Mouse (Mus musculus): Measurements from ENCODE around the gene Cdh4. TPM values are rescaled to one million over a fixed set of nuclear protein-coding genes. Genes with fewer than 3 reads are reported as not detected.

The Cdh4 gene
- polyA plus RNA-seq (2012; rRNA removed) (0.07 and 0.13 TPM in 2 replicates), polyA plus RNA-seq (2014; fragmentation: Nextera tagmentation; extraction: Ambion mirVana) (0.09 and 0.19 TPM in 2 replicates)

DNA sequence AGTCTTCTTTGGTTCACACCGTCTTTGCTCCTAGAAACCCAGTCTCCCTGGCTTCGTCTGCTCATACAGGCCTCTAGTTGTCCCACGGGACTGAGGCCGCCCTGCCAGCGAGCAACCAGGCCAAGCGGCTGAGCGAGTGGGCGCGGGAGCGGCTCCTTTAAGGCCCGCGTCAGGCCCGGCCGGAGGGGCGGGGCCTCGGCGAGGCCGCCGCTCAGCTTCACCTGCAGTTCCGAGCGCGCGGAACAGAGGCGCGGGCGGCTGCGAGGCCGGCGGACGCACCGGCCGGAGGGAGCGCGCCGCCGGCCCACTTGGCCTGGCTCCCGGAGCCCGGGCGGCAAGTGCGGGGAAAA, at the start of gene Cdh4:
Gene Cdh4 (plus strand): TSS at position 241 of the 350 bp plus-strand sequence.
- H3K4me1 ChIP-seq (replicated peaks; ENCODE audit: control insufficient read depth in 2 of 2, insufficient read depth in 2 of 2, low read length in 1 of 2) = no peaks in the 10 kb centered on the region
- no peaks in the 10 kb centered on the region for H3K9me3 ChIP-seq (ENCODE audit: control insufficient read depth, low read length)
- TF ChIP-seq CTCF (IDR thresholded peaks at IDR 0.05; ENCODE audit: low read depth) (no peak), EP300 (IDR thresholded peaks at IDR 0.05; ENCODE audit: low read depth) (no peak)
- under 1% methylated on average over 40 of the region's 40 CpGs for WGBS (ENCODE audit: insufficient replicate concordance)
- peaks cover 33% of the 10 kb centered on the region for H3K27me3 ChIP-seq (ENCODE audit: control insufficient read depth, insufficient read depth, low read length)
- peak; percentile 61 for ATAC-seq (ENCODE audit: insufficient read depth)
- H3K36me3 ChIP-seq (replicated peaks; ENCODE audit: control insufficient read depth, insufficient read depth, low read depth) = no peaks in the 10 kb centered on the region
- no peak within 1 kb of the TSS for H3K27ac ChIP-seq
- peak within 1 kb of the TSS; percentile 13 to 46; a peak in 3 of 4 replicates for H3K4me3 ChIP-seq (ENCODE audit: insufficient read depth in 1 of 2, low read depth in 2 of 2, low read length in 2 of 2)
- H3K9ac ChIP-seq (replicated peaks) = no peak within 1 kb of the TSS
- no peak for DNase-seq (ENCODE audit: low read depth in 3 of 3, low spot score in 3 of 3)
- peak within 1 kb of the TSS; percentile 58 for H3K4me2 ChIP-seq (ENCODE audit: low read depth)

DNA sequence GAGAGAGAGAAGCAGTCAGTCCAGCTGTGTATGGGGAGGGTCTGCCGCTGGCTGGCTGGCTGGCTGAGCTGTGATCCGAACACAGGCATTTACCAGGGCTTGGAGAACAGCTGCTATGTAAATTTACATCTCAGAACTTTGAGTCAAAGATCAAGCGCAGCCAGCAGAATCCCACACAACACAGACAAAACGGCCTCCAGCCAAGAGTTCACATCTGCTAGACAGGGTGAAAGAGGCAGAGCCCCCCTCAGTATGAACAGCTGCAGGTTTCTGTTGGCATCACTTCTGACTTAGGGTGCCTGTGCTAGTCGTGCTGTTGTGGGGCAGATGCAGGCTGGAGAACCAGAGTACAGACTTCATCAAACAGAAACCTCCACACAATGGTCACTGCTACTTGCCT, 46.8 kb upstream of the Cdh4 start:
- Histone ChIP-seq H3K9ac (replicated peaks) (no peak overlapping the region), H3K9me3 (ENCODE audit: control insufficient read depth, low read length) (no peaks in the 10 kb centered on the region; the same call in 1 of the 2 replicates), H3K27me3 (ENCODE audit: control insufficient read depth, insufficient read depth, low read length) (no peaks in the 10 kb centered on the region), H3K4me1 (replicated peaks; ENCODE audit: control insufficient read depth in 2 of 2, insufficient read depth in 2 of 2, low read length in 1 of 2) (no peaks in the 10 kb centered on the region), H3K36me3 (replicated peaks; ENCODE audit: control insufficient read depth, insufficient read depth, low read depth) (no peaks in the 10 kb centered on the region), H3K4me2 (ENCODE audit: low read depth) (no peak overlapping the region), H3K4me3 (ENCODE audit: insufficient read depth in 1 of 2, low read depth in 2 of 2, low read length in 2 of 2) (no peak overlapping the region), H3K27ac (no peak overlapping the region)
- ATAC-seq (ENCODE audit: insufficient read depth) = no peak
- WGBS (ENCODE audit: insufficient replicate concordance) = 50% methylated on average over 5 of the region's 5 CpGs
- no peak for DNase-seq (ENCODE audit: low read depth in 3 of 3, low spot score in 3 of 3)
- TF ChIP-seq CTCF (IDR thresholded peaks at IDR 0.05; ENCODE audit: low read depth) (no peak), EP300 (IDR thresholded peaks at IDR 0.05; ENCODE audit: low read depth) (no peak)

DNA sequence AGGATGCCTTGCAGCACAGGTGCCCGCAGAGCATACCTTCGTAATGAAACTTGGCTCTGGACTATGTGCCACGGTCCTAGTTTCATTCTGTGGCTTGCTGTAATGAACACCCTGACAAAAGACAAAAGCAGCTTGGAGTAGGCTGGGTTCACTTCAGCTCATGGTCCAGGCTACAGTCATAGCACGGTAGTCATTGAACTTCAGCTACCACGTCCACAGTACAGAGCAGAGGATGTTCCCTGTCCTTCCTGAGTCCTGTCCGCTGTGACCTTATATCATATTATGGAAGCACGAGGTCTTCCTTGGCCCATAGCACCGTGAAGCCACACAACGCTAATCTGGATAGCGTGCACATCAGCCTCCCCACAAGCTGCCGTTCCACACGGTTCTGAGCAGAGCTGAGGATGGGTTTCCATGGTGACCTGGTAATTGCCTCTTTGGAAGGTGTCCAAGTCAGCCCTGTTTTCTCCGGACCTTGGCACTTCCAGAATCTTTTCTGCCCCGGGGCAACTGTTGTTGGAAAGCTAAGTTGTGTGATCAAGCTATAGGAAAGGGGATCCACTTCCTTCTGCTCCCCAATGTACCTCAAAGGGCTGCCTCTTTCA, 42.5 kb upstream of the Cdh4 start:
- no peaks in the 10 kb centered on the region for H3K4me1 ChIP-seq (replicated peaks; ENCODE audit: control insufficient read depth in 2 of 2, insufficient read depth in 2 of 2, low read length in 1 of 2)
- 69% methylated on average over 14 of the region's 14 CpGs for WGBS (ENCODE audit: insufficient replicate concordance)
- no peaks in the 10 kb centered on the region; the same call in 1 of the 2 replicates for H3K9me3 ChIP-seq (ENCODE audit: control insufficient read depth, low read length)
- H3K27ac ChIP-seq = no peak overlapping the region
- no peaks in the 10 kb centered on the region for H3K27me3 ChIP-seq (ENCODE audit: control insufficient read depth, insufficient read depth, low read length)
- no peak overlapping the region for H3K9ac ChIP-seq (replicated peaks)
- no peaks in the 10 kb centered on the region for H3K36me3 ChIP-seq (replicated peaks; ENCODE audit: control insufficient read depth, insufficient read depth, low read depth)
- H3K4me3 ChIP-seq (ENCODE audit: insufficient read depth in 1 of 2, low read depth in 2 of 2, low read length in 2 of 2) = no peak overlapping the region
- no peak overlapping the region for H3K4me2 ChIP-seq (ENCODE audit: low read depth)
- TF ChIP-seq EP300 (IDR thresholded peaks at IDR 0.05; ENCODE audit: low read depth) (no peak), CTCF (IDR thresholded peaks at IDR 0.05; ENCODE audit: low read depth) (no peak)
- DNase-seq (ENCODE audit: low read depth in 3 of 3, low spot score in 3 of 3) = no peak
- no peak for ATAC-seq (ENCODE audit: insufficient read depth)

- Histone ChIP-seq H3K4me1 (replicated peaks; ENCODE audit: control insufficient read depth in 2 of 2, insufficient read depth in 2 of 2, low read length in 1 of 2) (no peaks in the 10 kb centered on the region), H3K9me3 (ENCODE audit: control insufficient read depth, low read length) (no peaks in the 10 kb centered on the region), H3K36me3 (replicated peaks; ENCODE audit: control insufficient read depth, insufficient read depth, low read depth) (no peaks in the 10 kb centered on the region), H3K4me3 (ENCODE audit: insufficient read depth in 1 of 2, low read depth in 2 of 2, low read length in 2 of 2) (no peak overlapping the region), H3K27ac (no peak overlapping the region), H3K9ac (replicated peaks) (no peak overlapping the region), H3K4me2 (ENCODE audit: low read depth) (no peak overlapping the region), H3K27me3 (ENCODE audit: control insufficient read depth, insufficient read depth, low read length) (no peaks in the 10 kb centered on the region)
- DNase-seq (ENCODE audit: low read depth in 3 of 3, low spot score in 3 of 3) = no peak
- no peak for TF ChIP-seq EP300 (IDR thresholded peaks at IDR 0.05; ENCODE audit: low read depth)
- no peak for ATAC-seq (ENCODE audit: insufficient read depth)
- 54% methylated on average over 8 of the region's 8 CpGs for WGBS (ENCODE audit: insufficient replicate concordance)
Observed at GRCm38 (mm10) chr2:179410866-179411561, 31.2 kb upstream of the Cdh4 start.

DNA sequence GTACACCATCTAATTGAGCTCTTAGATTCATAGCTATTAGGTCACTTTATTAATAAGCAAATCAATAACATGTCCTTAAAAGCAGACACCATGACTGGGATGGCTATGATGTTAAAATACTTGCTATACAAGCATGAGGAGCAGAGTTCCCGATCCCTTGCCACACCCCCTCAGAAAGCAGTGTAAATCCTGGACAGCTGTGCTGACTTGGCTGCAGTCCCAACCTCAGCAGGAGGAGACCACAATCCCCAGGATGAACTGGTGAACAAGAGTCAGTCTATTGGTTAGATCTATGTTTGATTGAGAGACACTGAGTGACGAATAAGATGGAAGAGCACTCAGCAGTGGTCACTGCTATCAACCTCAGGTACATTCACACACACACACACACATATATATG, 29.3 kb upstream of the Cdh4 start:
- Histone ChIP-seq H3K9me3 (ENCODE audit: control insufficient read depth, low read length) (no peaks in the 10 kb centered on the region), H3K4me3 (ENCODE audit: insufficient read depth in 1 of 2, low read depth in 2 of 2, low read length in 2 of 2) (no peak overlapping the region), H3K4me2 (ENCODE audit: low read depth) (no peak overlapping the region), H3K27me3 (ENCODE audit: control insufficient read depth, insufficient read depth, low read length) (no peaks in the 10 kb centered on the region), H3K36me3 (replicated peaks; ENCODE audit: control insufficient read depth, insufficient read depth, low read depth) (no peaks in the 10 kb centered on the region), H3K9ac (replicated peaks) (no peak overlapping the region), H3K4me1 (replicated peaks; ENCODE audit: control insufficient read depth in 2 of 2, insufficient read depth in 2 of 2, low read length in 1 of 2) (no peaks in the 10 kb centered on the region), H3K27ac (no peak overlapping the region)
- no peak for TF ChIP-seq EP300 (IDR thresholded peaks at IDR 0.05; ENCODE audit: low read depth)
- TF ChIP-seq CTCF (IDR thresholded peaks at IDR 0.05; ENCODE audit: low read depth) = no peak
- ATAC-seq (ENCODE audit: insufficient read depth) (no peak), DNase-seq (ENCODE audit: low read depth in 3 of 3, low spot score in 3 of 3) (no peak)
- 69% methylated on average over 2 of the region's 2 CpGs for WGBS (ENCODE audit: insufficient replicate concordance)
